Mouse (Mus musculus) testis, adult 2 months (tissue): ENCODE measurements around the gene Dcdc2a. TPM values are rescaled to one million over a fixed set of nuclear protein-coding genes. Genes with fewer than 3 reads are reported as not detected.

Source experiments
- H3K27ac ChIP-seq: fragments of 200-500 bp; 2 replicates; pipeline ENCODE4 v1.5.1; 2012; ENCODE audit warnings: low read depth, low read length; ENCODE audit not compliant: control insufficient read depth, insufficient read depth
- H3K27me3 ChIP-seq: fragments of 200-500 bp; 2 replicates; pipeline ENCODE4 v1.6.1; 2012; ENCODE audit warnings: mild to moderate bottlenecking, low read length, moderate library complexity; ENCODE audit not compliant: control insufficient read depth, insufficient read depth
- H3K36me3 ChIP-seq: fragments of 200-500 bp; 2 replicates; pipeline ENCODE4 v1.6.1; 2012; ENCODE audit warnings: mild to moderate bottlenecking, low read length; ENCODE audit not compliant: control insufficient read depth, insufficient read depth
- H3K4me1 ChIP-seq: fragments of 200-500 bp; 2 replicates; pipeline ENCODE4 v1.6.1; 2012; ENCODE audit warnings: low read length; ENCODE audit not compliant: control insufficient read depth, insufficient read depth
- H3K4me3 ChIP-seq: fragments of 200-500 bp; 2 replicates; pipeline ENCODE4 v1.5.1; 2012; ENCODE audit warnings: low read depth, mild to moderate bottlenecking, low read length, moderate library complexity, mixed read lengths; ENCODE audit not compliant: control insufficient read depth
- CTCF ChIP-seq: fragments of 200-500 bp; IDR thresholded peaks from 2 replicates; pipeline ENCODE4 v1.5.1; 2012; ENCODE audit warnings: low read depth, mild to moderate bottlenecking, inconsistent platforms, low read length, moderate library complexity; ENCODE audit not compliant: control insufficient read depth, insufficient read depth, insufficient replicate concordance
- POLR2A ChIP-seq: fragments of 200-500 bp; IDR thresholded peaks from 2 replicates; pipeline ENCODE4 v1.6.1; 2012; ENCODE audit warnings: low read depth, mild to moderate bottlenecking, inconsistent platforms, low read length, moderate library complexity; ENCODE audit not compliant: control insufficient read depth
- polyA plus RNA-seq: library from polyadenylated mRNA; depleted of rRNA; stranded (reverse); fragments of >200 nt; gene quantifications from 2 replicates; pipeline ENCODE4 v1.2.3, GENCODE M21; 2012

Gene Dcdc2a
- polyA plus RNA-seq, 1 experiment, result 3.2 TPM

DNA sequence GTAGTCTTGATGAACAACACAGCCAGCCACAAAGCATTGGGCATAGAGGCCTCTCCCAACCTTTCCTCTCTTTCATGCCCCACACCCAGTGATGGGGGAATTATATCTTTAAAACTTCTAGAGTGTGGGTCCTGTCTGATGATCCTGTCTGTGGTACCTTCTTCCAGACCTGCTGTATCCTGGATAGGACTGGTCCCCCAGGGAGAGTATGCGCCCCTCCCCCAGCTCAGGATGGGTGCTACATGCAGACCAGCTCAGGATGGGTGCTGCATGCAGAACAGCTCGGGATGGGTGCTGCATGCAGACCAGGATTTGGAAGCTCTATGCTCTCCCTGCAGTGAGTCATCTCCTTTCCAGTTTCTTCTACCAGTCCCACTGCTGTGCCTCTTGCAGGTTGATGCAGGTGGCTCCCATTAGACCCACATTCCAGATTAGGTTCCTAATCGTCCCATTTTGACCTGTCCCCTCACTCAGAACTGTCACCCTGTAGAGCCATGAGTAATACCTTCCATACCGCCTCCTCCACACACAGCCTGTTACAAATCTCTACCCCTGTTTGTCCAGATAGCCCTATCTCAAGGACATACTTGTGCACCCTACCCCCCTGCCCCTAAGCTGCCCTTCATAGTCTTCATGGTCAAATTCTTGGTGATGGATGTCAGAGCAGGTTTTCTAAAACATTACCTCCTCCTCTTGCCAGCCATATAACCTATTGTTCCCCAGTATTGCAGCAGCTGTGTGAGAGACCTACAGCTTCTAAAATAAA, 122.6 kb downstream of the Dcdc2a start:
- no peak for TF ChIP-seq POLR2A
- no peak for TF ChIP-seq CTCF
- H3K27ac ChIP-seq, result no peak overlapping the region
- no peaks in the 10 kb centered on the region for H3K4me1 ChIP-seq
- no peaks in the 10 kb centered on the region for H3K36me3 ChIP-seq
- H3K27me3 ChIP-seq, result no peaks in the 10 kb centered on the region
- no peak overlapping the region for H3K4me3 ChIP-seq

DNA sequence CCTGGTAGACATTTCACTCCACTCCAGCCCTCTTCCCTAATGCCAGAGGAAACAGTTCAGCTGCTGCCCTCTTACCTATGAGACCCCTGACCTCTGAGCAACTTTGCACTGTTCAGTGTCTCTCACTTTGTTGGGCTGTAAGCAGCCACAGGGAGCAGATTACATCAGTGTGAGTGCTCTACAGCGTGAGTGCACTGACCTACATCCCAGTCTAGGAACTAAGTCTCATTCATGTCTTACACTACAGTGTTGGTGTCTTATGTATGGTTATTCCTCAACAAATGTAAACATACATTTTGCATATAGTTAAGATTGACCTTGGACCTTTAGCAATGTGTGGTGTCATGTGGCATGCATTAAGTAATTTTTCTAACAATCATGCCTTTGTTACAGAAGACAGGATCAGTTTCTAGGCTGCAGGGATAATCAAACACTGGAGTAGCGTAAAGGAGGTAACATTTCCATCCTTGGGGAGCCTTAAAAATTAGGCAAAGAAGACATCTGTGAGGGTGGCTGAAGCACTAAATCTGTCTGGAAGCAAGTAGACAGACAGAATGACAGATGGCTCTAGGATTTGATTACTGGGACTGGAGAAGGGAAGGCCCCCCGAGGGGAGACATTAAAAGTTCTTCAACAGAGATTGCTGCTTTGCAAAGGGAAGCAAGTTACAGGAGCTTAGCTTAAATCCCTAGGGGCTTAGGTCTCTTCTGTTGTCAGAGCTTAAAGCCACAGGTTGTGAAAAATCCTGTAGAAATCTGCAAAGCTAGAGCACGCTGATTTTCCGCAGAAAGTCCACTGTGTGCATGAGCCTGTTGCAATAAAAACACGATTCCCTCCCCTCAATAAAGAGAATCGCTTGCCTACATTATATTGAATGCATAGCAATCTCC, 130.9 kb downstream of the Dcdc2a start:
- Histone ChIP-seq H3K4me3 (no peak overlapping the region), H3K4me1 (no peaks in the 10 kb centered on the region), H3K27me3 (no peaks in the 10 kb centered on the region), H3K27ac (no peak overlapping the region), H3K36me3 (no peaks in the 10 kb centered on the region)
- no peak for TF ChIP-seq CTCF
- no peak for TF ChIP-seq POLR2A

DNA sequence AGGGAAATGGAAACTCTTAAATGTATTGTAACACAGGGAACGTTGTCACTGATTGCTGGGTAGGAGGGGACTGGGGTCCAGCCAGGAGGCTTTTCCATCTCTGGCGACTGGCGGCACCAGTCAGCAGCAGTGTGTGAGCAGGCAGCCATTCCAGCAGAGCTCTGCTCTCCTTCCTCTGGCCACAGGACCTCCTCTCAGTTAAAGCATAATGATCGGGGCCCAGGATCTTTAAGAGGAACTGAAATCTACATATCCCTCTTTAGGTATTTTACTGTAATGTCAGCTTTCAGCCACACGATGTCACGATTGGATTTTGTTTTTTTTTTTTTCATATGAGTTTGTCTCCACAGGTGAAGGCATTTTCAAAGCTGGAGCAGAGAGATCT, 131.5 kb downstream of the Dcdc2a start:
- no peaks in the 10 kb centered on the region for H3K4me1 ChIP-seq
- no peak overlapping the region for H3K4me3 ChIP-seq
- no peaks in the 10 kb centered on the region for H3K36me3 ChIP-seq
- TF ChIP-seq POLR2A, result no peak
- no peak for TF ChIP-seq CTCF
- H3K27ac ChIP-seq, result no peak overlapping the region
- no peaks in the 10 kb centered on the region for H3K27me3 ChIP-seq

DNA sequence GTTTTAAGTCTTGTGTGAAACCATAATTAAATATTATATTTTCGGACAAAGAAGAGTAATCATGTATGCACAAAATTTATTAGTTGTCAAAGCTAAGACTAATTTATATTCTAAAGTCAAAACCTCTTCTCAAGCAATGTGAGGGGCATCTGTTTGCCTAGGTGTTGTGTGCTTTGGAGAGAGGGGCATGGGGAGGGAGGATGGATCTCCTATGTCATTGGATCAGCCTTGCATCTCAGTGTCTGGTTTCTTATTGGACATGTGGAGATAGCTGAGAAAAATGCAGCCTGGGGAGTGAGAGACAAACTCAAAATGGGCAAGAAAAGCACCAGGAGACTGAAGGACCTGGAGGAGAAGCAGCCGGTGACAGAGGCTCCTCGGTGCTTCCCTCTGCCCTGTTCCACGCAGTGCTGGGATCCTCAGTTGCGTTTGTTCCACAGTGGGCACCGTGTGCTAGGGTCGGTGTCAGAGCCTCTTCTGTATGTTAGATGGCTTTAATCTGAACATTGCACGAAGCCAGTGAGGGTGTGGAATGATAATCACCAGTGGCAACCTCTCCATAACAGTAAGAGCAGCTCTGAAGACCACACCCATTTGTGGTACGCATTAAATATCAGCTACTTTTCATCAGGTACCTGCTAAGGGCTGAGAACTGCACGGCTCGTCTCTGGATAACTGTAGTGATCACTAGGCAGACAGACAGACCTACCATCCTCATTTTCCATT, 133.8 kb downstream of the Dcdc2a start:
- no peak for TF ChIP-seq POLR2A
- no peak for TF ChIP-seq CTCF

DNA sequence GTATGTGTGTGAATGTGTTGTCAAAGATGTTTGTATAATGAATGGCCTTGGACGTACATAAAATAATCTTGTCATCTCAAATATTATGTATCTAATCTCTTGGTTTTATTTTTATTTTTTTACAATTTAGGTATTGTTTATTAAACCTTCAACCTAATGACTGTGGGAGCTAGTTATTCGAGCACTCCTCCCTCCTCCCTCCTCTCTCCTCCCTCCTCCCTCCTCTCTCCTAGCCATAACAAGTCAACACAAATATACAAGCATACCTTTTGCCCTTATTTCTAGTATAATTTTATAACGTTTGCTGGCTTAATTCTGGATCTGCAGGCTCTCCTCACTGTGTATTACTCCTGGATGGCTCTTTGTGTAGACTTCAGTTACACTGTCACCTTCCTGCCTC, 134.4 kb downstream of the Dcdc2a start:
- H3K36me3 ChIP-seq, result no peaks in the 10 kb centered on the region
- no peak overlapping the region for H3K4me3 ChIP-seq
- H3K4me1 ChIP-seq, result no peaks in the 10 kb centered on the region
- no peak overlapping the region for H3K27ac ChIP-seq
- TF ChIP-seq CTCF, result no peak
- no peak for TF ChIP-seq POLR2A
- H3K27me3 ChIP-seq, result no peaks in the 10 kb centered on the region

More for the DNA sequence above, 133.8 kb downstream of the Dcdc2a start:
- H3K27ac ChIP-seq, result no peak overlapping the region
- no peaks in the 10 kb centered on the region for H3K36me3 ChIP-seq
- H3K27me3 ChIP-seq, result no peaks in the 10 kb centered on the region
- H3K4me1 ChIP-seq, result no peaks in the 10 kb centered on the region
- no peak overlapping the region for H3K4me3 ChIP-seq

- H3K4me3 ChIP-seq, result no peak overlapping the region
- H3K36me3 ChIP-seq, result no peaks in the 10 kb centered on the region
- H3K27ac ChIP-seq, result no peak overlapping the region
- TF ChIP-seq POLR2A, result no peak
- H3K27me3 ChIP-seq, result no peaks in the 10 kb centered on the region
- H3K4me1 ChIP-seq, result no peaks in the 10 kb centered on the region
Measured at GRCm38 (mm10) chr13:25195706-25196105, 139.9 kb downstream of the Dcdc2a start.

DNA sequence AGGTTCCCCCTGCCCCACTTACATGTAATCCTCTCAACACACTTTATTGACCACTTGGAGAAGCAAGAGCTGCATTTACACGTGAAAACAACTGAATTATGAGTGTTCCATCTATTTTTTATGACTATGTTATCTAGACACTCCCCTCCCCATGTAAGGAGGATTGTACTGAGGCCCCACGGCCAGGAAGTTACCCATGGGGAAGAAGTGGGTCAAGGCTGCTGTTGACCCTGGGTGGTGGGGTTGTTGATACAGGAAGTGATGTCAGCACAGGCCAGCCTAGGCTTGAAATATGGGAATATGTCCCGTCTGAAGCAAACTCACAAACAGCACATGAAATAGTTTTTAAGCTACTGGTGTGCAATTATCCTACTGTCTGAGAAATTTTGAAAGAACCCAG, 144.1 kb downstream of the Dcdc2a start:
- Histone ChIP-seq H3K4me3 (no peak overlapping the region), H3K27ac (no peak overlapping the region), H3K36me3 (no peaks in the 10 kb centered on the region), H3K27me3 (no peaks in the 10 kb centered on the region), H3K4me1 (no peaks in the 10 kb centered on the region)
- TF ChIP-seq POLR2A (no peak), CTCF (no peak)
